Mouse (Mus musculus) megakaryocyte, embryonic 14.5 days (primary cell): ENCODE results near the gene Ada.

Experiments
- FLI1 ChIP-seq: IDR thresholded peaks from 2 replicates; pipeline ENCODE4 v1.6.1; 2012; ENCODE audit warnings: low read length, inconsistent platforms, mixed read lengths
- GATA1 ChIP-seq: IDR thresholded peaks from 3 replicates; pipeline ENCODE4 v1.6.1; 2012; ENCODE audit warnings: mixed read lengths, low read length, inconsistent platforms, borderline replicate concordance

DNA sequence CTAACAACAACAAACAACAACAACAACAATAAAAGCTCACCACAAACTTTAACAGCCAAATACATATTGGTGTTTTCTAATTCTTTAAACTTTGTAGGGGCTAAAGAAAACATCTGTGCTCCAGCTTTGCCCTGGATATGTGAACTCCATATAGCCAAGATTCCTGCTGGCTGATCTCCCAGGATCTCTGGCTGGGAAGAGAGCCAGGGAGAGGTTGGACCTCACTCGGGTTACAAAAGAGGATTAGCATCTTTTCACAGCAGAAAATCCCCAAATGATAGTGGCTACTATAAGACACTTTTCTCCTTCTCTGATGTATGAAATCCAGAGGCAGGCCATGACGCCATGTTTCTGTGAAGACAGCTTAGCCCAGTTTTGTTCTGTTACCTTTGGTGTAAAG lies 6.7 kb upstream of the Ada start:
- TF ChIP-seq GATA1 (no peak), FLI1 (no peak)
